Mouse (Mus musculus) granulocyte monocyte progenitor cell, adult 5-6 weeks (primary cell): Measurements from ENCODE around the gene Atxn7. TPM values are rescaled to one million over a fixed set of nuclear protein-coding genes. Genes with fewer than 3 reads are reported as not detected.

Experiments used
- ATAC-seq: replicated peaks from 2 replicates; pipeline ENCODE4 v1.8.0; 2016; ENCODE audit warnings: mild to moderate bottlenecking, moderate TSS enrichment, inconsistent platforms; ENCODE audit not compliant: poor library complexity, severe bottlenecking
- total RNA-seq, 2 experiments: library from RNA; stranded (forward) in 1 of 2; stranded (reverse) in 1 of 2; fragments of 200-712, 200-1000 nt in 1 of 2; fragments of >200 nt in 1 of 2; fragmentation: Nextera tagmentation in 1 of 2; gene quantifications; 2 replicates each; pipeline ENCODE4 v1.2.3; 2014 to 2017

Gene Atxn7
- total RNA-seq, 2 experiments from 2014 or later: 11.3 to 14.3 TPM

GRCm38 (mm10) chr14:14062531-14063245 is 101.4 kb downstream of the Atxn7 start:
- no peak for ATAC-seq

- no peak for ATAC-seq
These were observed 102.1 kb downstream of the Atxn7 start for GRCm38 (mm10) chr14:14063382-14063781.

GRCm38 (mm10) chr14:14064486-14065141 is 103.4 kb downstream of the Atxn7 start:
- peak; percentile 63 for ATAC-seq

GRCm38 (mm10) chr14:14065142-14065498 is 103.9 kb downstream of the Atxn7 start:
- ATAC-seq: peak; percentile 5; the same call in 1 of the 2 replicates

- ATAC-seq: no peak
These were observed 105.0 kb downstream of the Atxn7 start for GRCm38 (mm10) chr14:14066241-14066640.

GRCm38 (mm10) chr14:14067648-14068472 is 106.6 kb downstream of the Atxn7 start:
- peak; percentile 45 for ATAC-seq

- peak; percentile 15 for ATAC-seq
These were observed 107.3 kb downstream of the Atxn7 start for GRCm38 (mm10) chr14:14068553-14068952.

- no peak for ATAC-seq
These were observed 109.5 kb downstream of the Atxn7 start for GRCm38 (mm10) chr14:14070541-14071315.

GRCm38 (mm10) chr14:14071456-14071855 is 110.2 kb downstream of the Atxn7 start:
- no peak for ATAC-seq

- no peak for ATAC-seq
These were observed 119.5 kb downstream of the Atxn7 start for GRCm38 (mm10) chr14:14080604-14081194.

GRCm38 (mm10) chr14:14083811-14084210 is 122.6 kb downstream of the Atxn7 start:
- no peak for ATAC-seq

GRCm38 (mm10) chr14:14086711-14087263 is 125.5 kb downstream of the Atxn7 start:
- no peak for ATAC-seq

- peak; percentile 18 for ATAC-seq
These were observed 126.1 kb downstream of the Atxn7 start for GRCm38 (mm10) chr14:14087348-14087747.

GRCm38 (mm10) chr14:14088016-14088791 is 127.0 kb downstream of the Atxn7 start:
- peak; percentile 83 for ATAC-seq

GRCm38 (mm10) chr14:14090571-14090970 is 129.3 kb downstream of the Atxn7 start:
- no peak for ATAC-seq

- peak; percentile 98 for ATAC-seq
These were observed 137.2 kb downstream of the Atxn7 start for GRCm38 (mm10) chr14:14098330-14098980.

- ATAC-seq: no peak
These were observed 139.6 kb downstream of the Atxn7 start for GRCm38 (mm10) chr14:14100773-14101280.

- no peak for ATAC-seq
These were observed 140.1 kb downstream of the Atxn7 start for GRCm38 (mm10) chr14:14101296-14101695.
